1 mouse cellular context compared by ENCODE assay signal in the genomic region with DNA sequence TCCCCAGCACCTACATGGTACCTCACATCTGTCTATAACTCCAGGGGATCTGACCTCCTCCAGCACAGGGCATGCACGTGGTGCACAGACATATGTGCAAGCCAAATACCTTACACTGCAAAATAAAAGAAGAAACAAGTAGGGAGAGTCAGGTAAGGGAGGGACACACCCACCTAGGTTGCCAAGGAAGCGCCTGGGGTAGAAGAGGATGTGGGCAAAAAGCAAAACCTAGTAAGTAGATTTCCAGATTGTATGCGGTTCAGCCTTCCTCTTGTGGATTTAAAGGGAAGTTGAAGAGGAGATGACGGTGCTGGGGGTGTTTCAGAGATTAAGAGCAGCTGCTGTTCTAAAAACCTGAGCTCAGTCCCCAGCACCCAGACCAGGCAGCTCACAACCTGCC.
TF ChIP-seq lines count a peak whose summit lies in the region.

No protein-coding gene starts in this region.

TF ChIP-seq in MEL, 35 proteins besides CTCF, POLR2A, EP300 and RAD21 (continued from another document):
- TF ChIP-seq ELF1 (IDR thresholded peaks at IDR 0.05; ENCODE audit: low read depth, low read length) = no peak
- TF ChIP-seq MAX (IDR thresholded peaks at IDR 0.05; ENCODE audit: low read length) = peak; percentile 61; the same call in 1 of the 2 replicates
- TF ChIP-seq UBTF (IDR thresholded peaks at IDR 0.05; ENCODE audit: borderline replicate concordance, insufficient read depth, low read depth, low read length) = no peak
